In genomic region chr17:31776949-31777607, GRCm38 (mm10) we compare ENCODE assay signal across 8 mouse cellular contexts.
DNase-seq lines count a peak whose midpoint lies in the region; ATAC-seq lines count a peak whose summit lies in the region.

No protein-coding gene starts in this region.

- no peaks in the 10 kb centered on the region for H3K27me3 ChIP-seq in forebrain, embryonic 10.5 days (ENCODE audit: poor library complexity, severe bottlenecking)
- H3K27me3 ChIP-seq in forebrain, embryonic 11.5 days (ENCODE audit: control insufficient read depth, insufficient read depth, low read length): no peaks in the 10 kb centered on the region
- H3K27me3 ChIP-seq in neural tube, embryonic 11.5 days (ENCODE audit: control insufficient read depth, insufficient read depth, low read length): no peaks in the 10 kb centered on the region

- H3K4me3 ChIP-seq in forebrain, embryonic 10.5 days: no peak overlapping the region
- no peak overlapping the region for H3K4me3 ChIP-seq in forebrain, embryonic 11.5 days (ENCODE audit: low read depth, low read length)
- no peak overlapping the region for H3K4me3 ChIP-seq in neural tube, embryonic 11.5 days (ENCODE audit: low read depth, low read length)

- no peak for DNase-seq in forebrain, embryonic 10.5 days (ENCODE audit: extremely low spot score, low spot score)
- no peak for DNase-seq in forebrain, embryonic 11.5 days (ENCODE audit: low spot score)
- DNase-seq in ZHBTc4 (ENCODE audit: low read depth, low spot score): peak; percentile 80
- DNase-seq in heart, postnatal 10 days: peak; percentile 62 to 68
- peak; percentile 37 to 77 for DNase-seq in kidney, postnatal 25 days
- peak; percentile 35 for DNase-seq in neural tube, embryonic 11.5 days (ENCODE audit: low spot score)
- no peak for DNase-seq in left cerebral cortex, postnatal 25 days (ENCODE audit: low spot score in 2 of 2)

- no peak overlapping the region for H3K4me2 ChIP-seq in forebrain, embryonic 11.5 days (ENCODE audit: low read depth, low read length, severe bottlenecking)
- no peak overlapping the region for H3K4me2 ChIP-seq in neural tube, embryonic 11.5 days (ENCODE audit: low read depth)

- peaks cover 27% of the 10 kb centered on the region for H3K4me1 ChIP-seq in forebrain, embryonic 10.5 days
- H3K4me1 ChIP-seq in forebrain, embryonic 11.5 days (replicated peaks; ENCODE audit: control insufficient read depth, insufficient read depth, low read length): no peaks in the 10 kb centered on the region; the same call in 1 of the 2 replicates
- H3K4me1 ChIP-seq in neural tube, embryonic 11.5 days (ENCODE audit: control insufficient read depth, insufficient read depth, low read length): 0 out of 2 replicates have a peak, but pooled peaks cover 1% of the 10 kb centered on the region

- H3K9ac ChIP-seq in forebrain, embryonic 11.5 days (ENCODE audit: low read length): no peak overlapping the region
- no peak overlapping the region for H3K9ac ChIP-seq in neural tube, embryonic 11.5 days (ENCODE audit: low read length)

- WGBS in forebrain, embryonic 10.5 days: 62% methylated on average over 9 of the region's 9 CpGs
- 59% methylated on average over 9 of the region's 9 CpGs for WGBS in forebrain, embryonic 11.5 days
- 52% methylated on average over 9 of the region's 9 CpGs for WGBS in neural tube, embryonic 11.5 days

- intact Hi-C loops in heart, postnatal 10 days (cut with DNase I): no loop called here
- intact Hi-C loops in left cerebral cortex, postnatal 25 days (cut with DNase I): loop anchor here (5.0 kb wide), 1 partner anchor 75 kb away; no protein-coding TSS in a partner anchor

- no peaks in the 10 kb centered on the region for H3K36me3 ChIP-seq in forebrain, embryonic 10.5 days (replicated peaks)
- no peaks in the 10 kb centered on the region for H3K36me3 ChIP-seq in forebrain, embryonic 11.5 days (ENCODE audit: control insufficient read depth, insufficient read depth, low read length)
- no peaks in the 10 kb centered on the region for H3K36me3 ChIP-seq in neural tube, embryonic 11.5 days (ENCODE audit: control insufficient read depth, insufficient read depth, low read length)

- H3K27ac ChIP-seq in forebrain, embryonic 10.5 days: peak overlapping the region; percentile 51
- H3K27ac ChIP-seq in forebrain, embryonic 11.5 days (ENCODE audit: low read depth, low read length): no peak overlapping the region
- no peak overlapping the region for H3K27ac ChIP-seq in neural tube, embryonic 11.5 days (ENCODE audit: low read depth, low read length)

- ATAC-seq in forebrain, embryonic 11.5 days (replicated peaks; ENCODE audit: low FRiP score): no peak
- ATAC-seq in neural tube, embryonic 11.5 days (ENCODE audit: insufficient read depth, low FRiP score, low TSS enrichment): no peak
- ATAC-seq in erythroblast, adult 5-6 weeks (replicated peaks; ENCODE audit: low FRiP score, poor library complexity, severe bottlenecking): no peak

- peaks cover 3% of the 10 kb centered on the region; the same call in 1 of the 2 replicates for H3K9me3 ChIP-seq in forebrain, embryonic 10.5 days
- no peaks in the 10 kb centered on the region for H3K9me3 ChIP-seq in forebrain, embryonic 11.5 days (ENCODE audit: control insufficient read depth, low read length)
- H3K9me3 ChIP-seq in neural tube, embryonic 11.5 days (ENCODE audit: control insufficient read depth, low read length): no peaks in the 10 kb centered on the region

Comparison
In these comparisons a context has a peak if more than half of its experiments do, and no peak if none do; other contexts are left out.
1. DNase-seq: peak in ZHBTc4 (single experiment), heart, postnatal 10 days (2 of 2), kidney, postnatal 25 days (2 of 2) and neural tube, embryonic 11.5 days (single experiment); none in forebrain, embryonic 10.5 days (single experiment), forebrain, embryonic 11.5 days (single experiment) and left cerebral cortex, postnatal 25 days (0 of 2).